Mouse (Mus musculus) stomach, embryonic 14.5 days (tissue): Measurements from ENCODE around the gene Bahcc1. TPM values are rescaled to one million over a fixed set of nuclear protein-coding genes. Genes with fewer than 3 reads are reported as not detected.

Experiments
- ATAC-seq: fragments of 200-750 bp; cut with Nextera tagmentation; 2 replicates; pipeline ENCODE4 v1.8.0; 2017; ENCODE audit warnings: low read depth, moderate TSS enrichment; ENCODE audit not compliant: insufficient number of reproducible peaks, insufficient read depth, low FRiP score
- H3K27ac ChIP-seq: fragments of 300-500 bp; sonication (generic); 2 replicates; pipeline ENCODE4 v1.5.1; 2014; ENCODE audit warnings: mild to moderate bottlenecking, low read length, moderate library complexity, mixed read lengths
- H3K27me3 ChIP-seq: fragments of 300-500 bp; sonication (generic); 2 replicates; pipeline ENCODE4 v1.6.1; 2014; ENCODE audit warnings: low read length, control low read depth, mixed read lengths; ENCODE audit not compliant: control insufficient read depth, insufficient read depth
- H3K36me3 ChIP-seq: fragments of 300-500 bp; sonication (generic); 2 replicates; pipeline ENCODE4 v1.6.1; 2014; ENCODE audit warnings: mild to moderate bottlenecking, control low read depth, low read length, moderate library complexity, mixed read lengths; ENCODE audit not compliant: control insufficient read depth, insufficient read depth
- H3K4me1 ChIP-seq: fragments of 300-500 bp; sonication (generic); 2 replicates; pipeline ENCODE4 v1.6.1; 2014; ENCODE audit warnings: low read length, control low read depth, mixed read lengths; ENCODE audit not compliant: control insufficient read depth, insufficient read depth
- H3K4me2 ChIP-seq: fragments of 300-500 bp; sonication (generic); replicated peaks from 2 replicates; pipeline ENCODE4 v1.6.1; 2014; ENCODE audit warnings: low read depth, low read length, control low read depth
- H3K4me3 ChIP-seq: fragments of 300-500 bp; sonication (generic); 2 replicates; pipeline ENCODE4 v1.5.1; 2014; ENCODE audit warnings: low read depth, low read length, control low read depth
- H3K9ac ChIP-seq: fragments of 300-500 bp; sonication (generic); replicated peaks from 2 replicates; pipeline ENCODE4 v1.6.1; 2014; ENCODE audit warnings: low read depth, mild to moderate bottlenecking, control low read depth, low read length, moderate library complexity, mixed read lengths
- H3K9me3 ChIP-seq: fragments of 300-500 bp; sonication (generic); 2 replicates; pipeline ENCODE4 v1.6.1; 2016; ENCODE audit warnings: low read depth, low read length, control low read depth; ENCODE audit not compliant: control insufficient read depth
- WGBS: fragments of 180-500 bp; shearing (Covaris S2); extraction: QIAGEN DNeasy Blood & Tissue Kit; methylation state at CpG from one replicate; pipeline ENCODE4 v1.1.7; 2014; 5-methylcytosine and 5-hydroxymethylcytosine counted together
- polyA plus RNA-seq: library from polyadenylated mRNA; unstranded; fragments of >200 nt; fragmentation: Nextera tagmentation; extraction: Ambion mirVana; gene quantifications from 2 replicates; pipeline ENCODE4 v1.2.1, GENCODE M21; 2014

The Bahcc1 gene
- polyA plus RNA-seq, 1 experiment from 2014 or later = 13.4 TPM

GRCm38 (mm10) chr11:120187236-120188101, 45.3 kb upstream of the Bahcc1 start:
- Histone ChIP-seq H3K27me3 (no peaks in the 10 kb centered on the region), H3K9ac (peak overlapping the region; percentile 99), H3K27ac (peak overlapping the region; percentile 97), H3K4me1 (peaks cover 55% of the 10 kb centered on the region), H3K36me3 (0 out of 2 replicates have a peak, but pooled peaks cover 4% of the 10 kb centered on the region), H3K4me3 (peak overlapping the region; percentile 66), H3K9me3 (no peaks in the 10 kb centered on the region), H3K4me2 (peak overlapping the region; percentile 94)
- ATAC-seq = no peak
- WGBS = 1% methylated on average over 43 of the region's 43 CpGs

GRCm38 (mm10) chr11:120188102-120188480, 44.7 kb upstream of the Bahcc1 start:
- peak overlapping the region; percentile 66 for H3K4me3 ChIP-seq
- H3K36me3 ChIP-seq = 0 out of 2 replicates have a peak, but pooled peaks cover 4% of the 10 kb centered on the region
- peak overlapping the region; percentile 94 for H3K4me2 ChIP-seq
- H3K4me1 ChIP-seq = peaks cover 48% of the 10 kb centered on the region
- H3K9ac ChIP-seq = peak overlapping the region; percentile 99
- H3K27me3 ChIP-seq = no peaks in the 10 kb centered on the region
- ATAC-seq = no peak
- under 1% methylated on average over 24 of the region's 24 CpGs for WGBS
- no peaks in the 10 kb centered on the region for H3K9me3 ChIP-seq
- peak overlapping the region; percentile 97; the same call in 1 of the 2 replicates for H3K27ac ChIP-seq

DNA sequence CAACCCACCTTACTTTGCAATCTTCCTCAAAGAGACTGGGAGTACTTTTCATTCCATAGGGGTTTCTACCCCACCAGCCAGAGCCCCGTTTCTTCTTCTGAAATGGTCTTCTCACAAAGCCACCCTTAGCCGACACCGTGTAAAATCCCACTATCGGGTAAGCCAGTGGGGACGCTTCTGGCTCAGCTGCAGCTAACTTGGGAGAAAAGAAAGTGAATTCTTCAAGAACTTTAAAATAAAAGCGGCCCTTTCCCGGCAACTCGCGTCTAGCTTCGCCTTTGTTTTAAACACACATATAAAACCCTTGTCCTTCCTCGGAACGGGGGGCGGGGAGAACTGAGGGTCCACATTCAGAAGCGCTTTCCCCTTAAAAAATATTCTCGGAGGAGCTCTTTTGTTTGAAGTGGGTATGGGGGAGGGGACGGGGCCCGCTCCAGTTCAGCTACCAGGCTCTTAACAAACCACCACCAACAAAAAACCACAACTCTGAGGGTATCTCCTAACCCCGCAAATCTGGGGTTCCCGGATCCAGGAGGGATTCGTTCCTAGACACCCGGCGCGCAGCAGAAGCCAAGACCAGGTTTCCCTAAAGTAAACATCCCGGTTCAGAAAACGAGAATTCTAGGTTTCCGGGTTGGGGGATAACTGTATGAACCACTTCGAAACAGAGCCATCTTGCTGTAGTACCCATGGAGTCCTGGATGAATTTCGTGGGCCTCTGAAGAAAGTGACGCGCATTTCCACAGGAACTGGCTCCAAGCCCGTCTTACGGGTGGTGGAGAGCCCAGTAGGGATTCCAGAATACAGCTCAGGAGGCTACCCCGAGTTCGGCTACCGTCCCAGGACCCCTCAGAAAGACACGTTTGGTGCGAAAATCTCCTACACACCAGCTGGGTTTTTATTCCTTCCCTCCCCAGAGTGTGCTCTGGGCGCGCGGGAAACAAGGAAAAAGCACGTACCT, 44.0 kb upstream of the Bahcc1 start:
- H3K4me3 ChIP-seq = peak overlapping the region; percentile 66
- peak overlapping the region; percentile 94 for H3K4me2 ChIP-seq
- H3K4me1 ChIP-seq = peaks cover 42% of the 10 kb centered on the region
- no peaks in the 10 kb centered on the region for H3K9me3 ChIP-seq
- peak overlapping the region; percentile 97 for H3K27ac ChIP-seq
- WGBS = under 1% methylated on average over 41 of the region's 41 CpGs
- no peaks in the 10 kb centered on the region for H3K27me3 ChIP-seq
- peak overlapping the region; percentile 99 for H3K9ac ChIP-seq
- ATAC-seq = no peak
- H3K36me3 ChIP-seq = 0 out of 2 replicates have a peak, but pooled peaks cover 4% of the 10 kb centered on the region

- Histone ChIP-seq H3K27ac (peak overlapping the region; percentile 97), H3K27me3 (no peaks in the 10 kb centered on the region), H3K36me3 (0 out of 2 replicates have a peak, but pooled peaks cover 4% of the 10 kb centered on the region), H3K4me2 (peak overlapping the region; percentile 94), H3K4me3 (peak overlapping the region; percentile 66), H3K4me1 (peaks cover 32% of the 10 kb centered on the region), H3K9me3 (no peaks in the 10 kb centered on the region), H3K9ac (peak overlapping the region; percentile 99)
- ATAC-seq = peak; percentile 93
- WGBS = 1% methylated on average over 67 of the region's 68 CpGs
Observed at GRCm38 (mm10) chr11:120189459-120190312, 43.1 kb upstream of the Bahcc1 start.

GRCm38 (mm10) chr11:120190526-120191412, 42.0 kb upstream of the Bahcc1 start:
- H3K9ac ChIP-seq = peak overlapping the region; percentile 36; the same call in 1 of the 2 replicates
- no peak for ATAC-seq

GRCm38 (mm10) chr11:120198831-120199230, 33.9 kb upstream of the Bahcc1 start:
- no peaks in the 10 kb centered on the region for H3K36me3 ChIP-seq
- no peak overlapping the region for H3K4me3 ChIP-seq
- no peak overlapping the region for H3K9ac ChIP-seq
- H3K27ac ChIP-seq = no peak overlapping the region
- no peaks in the 10 kb centered on the region for H3K27me3 ChIP-seq
- no peak for ATAC-seq
- WGBS = 23% methylated on average over 13 of the region's 13 CpGs
- H3K9me3 ChIP-seq = no peaks in the 10 kb centered on the region
- H3K4me1 ChIP-seq = peaks cover 6% of the 10 kb centered on the region; the same call in 1 of the 2 replicates
- H3K4me2 ChIP-seq = no peak overlapping the region

More at GRCm38 (mm10) chr11:120190526-120191412, 42.0 kb upstream of the Bahcc1 start:
- Histone ChIP-seq H3K4me3 (peak overlapping the region; percentile 66), H3K27ac (peak overlapping the region; percentile 97), H3K4me1 (peaks cover 22% of the 10 kb centered on the region), H3K36me3 (no peaks in the 10 kb centered on the region), H3K4me2 (peak overlapping the region; percentile 94), H3K27me3 (no peaks in the 10 kb centered on the region), H3K9me3 (no peaks in the 10 kb centered on the region)
- WGBS = 38% methylated on average over 14 of the region's 14 CpGs

DNA sequence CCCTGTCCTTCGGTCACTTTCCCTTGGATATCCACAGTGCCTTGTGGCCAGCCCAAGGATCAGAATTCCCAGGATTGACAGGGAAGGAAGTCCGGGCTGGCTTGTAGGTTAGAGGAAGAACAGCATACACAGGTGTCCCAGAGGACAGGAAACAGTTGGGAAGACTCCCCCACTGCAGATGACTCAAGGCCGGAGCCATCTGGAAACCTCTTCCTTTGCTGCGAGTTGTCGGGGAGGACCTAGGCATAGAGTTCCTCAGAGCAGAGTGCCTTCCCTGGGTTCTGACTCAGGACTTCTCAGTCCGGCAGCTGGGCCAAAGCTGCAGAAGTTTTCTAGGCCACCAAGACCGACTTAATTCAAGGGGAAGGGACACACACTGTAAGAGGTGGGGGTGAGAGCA, 33.0 kb upstream of the Bahcc1 start:
- 60% methylated on average over 7 of the region's 7 CpGs for WGBS
- peak overlapping the region; percentile 45; the same call in 1 of the 2 replicates for H3K27ac ChIP-seq
- H3K36me3 ChIP-seq = no peaks in the 10 kb centered on the region
- no peaks in the 10 kb centered on the region for H3K9me3 ChIP-seq
- no peak overlapping the region for H3K9ac ChIP-seq
- ATAC-seq = no peak
- H3K4me2 ChIP-seq = no peak overlapping the region
- no peak overlapping the region for H3K4me3 ChIP-seq
- H3K27me3 ChIP-seq = no peaks in the 10 kb centered on the region
- H3K4me1 ChIP-seq = peaks cover 6% of the 10 kb centered on the region; the same call in 1 of the 2 replicates
